Mouse (Mus musculus): ENCODE data around the gene 4921530L21Rik. TPM values are rescaled to one million over a fixed set of nuclear protein-coding genes. Genes with fewer than 3 reads are reported as not detected.

The 4921530L21Rik gene
- total RNA-seq (2012; rRNA removed) (not detected in 2 replicates), polyA plus RNA-seq (2012; ENCODE audit: insufficient read depth in 1 of 2, insufficient read length in 2 of 2, low read depth in 1 of 2, low replicate concordance in 2 of 2, missing spikeins in 1 of 2) (not detected)

GRCm38 (mm10) chr14:95880954-95881353, at the start of gene 4921530L21Rik:
TSS of gene 4921530L21Rik (plus strand) at chr14:95881254.
- no peak for TF ChIP-seq USF2 (IDR thresholded peaks at IDR 0.05; ENCODE audit: borderline replicate concordance in 1 of 2, insufficient read depth in 1 of 2, low read depth in 1 of 2, low read length in 2 of 2)
- TF ChIP-seq MYC (IDR thresholded peaks at IDR 0.05; ENCODE audit: low read depth, low read length), result no peak
- no peak for TF ChIP-seq NELFE (IDR thresholded peaks at IDR 0.05; ENCODE audit: low read depth, low read length)
- no peak for TF ChIP-seq KAT2A (conservative IDR thresholded peaks at IDR 0.05; ENCODE audit: low read depth, low read length)
- TF ChIP-seq MXI1 (IDR thresholded peaks at IDR 0.05; ENCODE audit: low read depth, low read length), result no peak
- TF ChIP-seq CHD1 (IDR thresholded peaks at IDR 0.05; ENCODE audit: low read depth, low read length), result no peak
- TF ChIP-seq MEF2A (IDR thresholded peaks at IDR 0.05; ENCODE audit: extremely low read depth, insufficient replicate concordance, low read depth, low read length, poor library complexity, severe bottlenecking), result no peak
- TF ChIP-seq MAFK (IDR thresholded peaks at IDR 0.05; ENCODE audit: borderline replicate concordance, low read depth, low read length), result no peak
- TF ChIP-seq MYB (IDR thresholded peaks at IDR 0.05; ENCODE audit: low read depth, low read length), result no peak
- TF ChIP-seq E2F4 (IDR thresholded peaks at IDR 0.05; ENCODE audit: borderline replicate concordance, low read depth, low read length), result no peak
- TF ChIP-seq ELF1 (IDR thresholded peaks at IDR 0.05; ENCODE audit: low read depth, low read length), result no peak
- TF ChIP-seq MAZ (IDR thresholded peaks at IDR 0.05; ENCODE audit: low read depth, low read length), result no peak
- no peak for TF ChIP-seq UBTF (IDR thresholded peaks at IDR 0.05; ENCODE audit: borderline replicate concordance, insufficient read depth, low read depth, low read length)
- TF ChIP-seq TBP (IDR thresholded peaks at IDR 0.05; ENCODE audit: low read depth, low read length), result no peak
- DNase-seq (ENCODE audit: low read depth, low spot score), result no peak
- Histone ChIP-seq H3K4me1 (ENCODE audit: control insufficient read depth in 1 of 2, insufficient read depth in 2 of 2, low read length in 2 of 2) (no peaks in the 10 kb centered on the region), H3K79me2 (ENCODE audit: control insufficient read depth, insufficient read depth, low read length, poor library complexity) (no peaks in the 10 kb centered on the region), H3K27me3 (ENCODE audit: control insufficient read depth in 1 of 2, insufficient read depth in 2 of 2, low read length in 2 of 2) (no peaks in the 10 kb centered on the region), H3K9ac (ENCODE audit: control insufficient read depth, low read depth, low read length, poor library complexity, severe bottlenecking) (no peak within 1 kb of the TSS), H3K9me3 (replicated peaks; ENCODE audit: insufficient read depth, low read length) (no peaks in the 10 kb centered on the region), H3K27ac (ENCODE audit: control insufficient read depth, low read depth, low read length) (no peak within 1 kb of the TSS), H3K4me3 (ENCODE audit: control insufficient read depth in 1 of 2, insufficient read depth in 1 of 2, low read depth in 2 of 2, low read length in 2 of 2) (no peak within 1 kb of the TSS), H3K36me3 (ENCODE audit: control insufficient read depth in 1 of 2, insufficient read depth in 2 of 2, low read length in 2 of 2) (no peaks in the 10 kb centered on the region)

GRCm38 (mm10) chr14:95833866-95834265, 47.2 kb upstream of the 4921530L21Rik start:
- no peak for TF ChIP-seq USF1 (IDR thresholded peaks at IDR 0.05; ENCODE audit: low read depth, low read length)
- TF ChIP-seq ETS1 (IDR thresholded peaks at IDR 0.05; ENCODE audit: low read depth, low read length), result no peak
- no peak for TF ChIP-seq MAZ (IDR thresholded peaks at IDR 0.05; ENCODE audit: low read depth, low read length)
- no peak for TF ChIP-seq MYC (IDR thresholded peaks at IDR 0.05; ENCODE audit: low read depth, low read length)
- no peak for TF ChIP-seq POLR2AphosphoS2 (IDR thresholded peaks at IDR 0.05; ENCODE audit: low read length)
- TF ChIP-seq POLR2A (IDR thresholded peaks at IDR 0.05; ENCODE audit: control insufficient read depth in 1 of 2, insufficient read depth in 1 of 2, low read depth in 1 of 2, low read length in 2 of 2, poor library complexity in 1 of 2), result no peak
- no peak for TF ChIP-seq RCOR1 (IDR thresholded peaks at IDR 0.05; ENCODE audit: low read depth, low read length)
- TF ChIP-seq ZNF384 (IDR thresholded peaks at IDR 0.05; ENCODE audit: low read depth, low read length), result no peak
- no peak for TF ChIP-seq MYB (IDR thresholded peaks at IDR 0.05; ENCODE audit: low read depth, low read length)
- Histone ChIP-seq H3K79me2 (ENCODE audit: control insufficient read depth, insufficient read depth, low read length, poor library complexity) (no peaks in the 10 kb centered on the region), H3K9me3 (replicated peaks; ENCODE audit: insufficient read depth, low read length) (no peaks in the 10 kb centered on the region), H3K4me1 (ENCODE audit: control insufficient read depth in 1 of 2, insufficient read depth in 2 of 2, low read length in 2 of 2) (no peaks in the 10 kb centered on the region), H3K27ac (ENCODE audit: control insufficient read depth, low read depth, low read length) (no peak overlapping the region), H3K36me3 (ENCODE audit: control insufficient read depth in 1 of 2, insufficient read depth in 2 of 2, low read length in 2 of 2) (no peaks in the 10 kb centered on the region), H3K9ac (ENCODE audit: control insufficient read depth, low read depth, low read length, poor library complexity, severe bottlenecking) (no peak overlapping the region), H3K27me3 (ENCODE audit: control insufficient read depth in 1 of 2, insufficient read depth in 2 of 2, low read length in 2 of 2) (no peaks in the 10 kb centered on the region), H3K4me3 (ENCODE audit: control insufficient read depth in 1 of 2, insufficient read depth in 1 of 2, low read depth in 2 of 2, low read length in 2 of 2) (no peak overlapping the region)
- no peak for DNase-seq (ENCODE audit: low read depth, low spot score)
